Mouse (Mus musculus) kidney, postnatal 0 days (tissue): ENCODE measurements around the gene Tbc1d4. TPM values are rescaled to one million over a fixed set of nuclear protein-coding genes. Genes with fewer than 3 reads are reported as not detected.

Experiments used
- ATAC-seq: fragments of 200-750 bp; cut with Nextera tagmentation; replicated peaks from 2 replicates; pipeline ENCODE4 v1.8.0; 2017; ENCODE audit warnings: low read depth, moderate number of reproducible peaks, moderate TSS enrichment, moderate library complexity; ENCODE audit not compliant: low FRiP score
- DNase-seq: peaks from one replicate; pipeline ENCODE4 v3.0.0-alpha.2; 2016; ENCODE audit warnings: low spot score
- H3K27ac ChIP-seq: fragments of 300-500 bp; sonication (generic); 2 replicates; pipeline ENCODE4 v1.5.1; 2014; ENCODE audit warnings: mild to moderate bottlenecking
- H3K27me3 ChIP-seq: fragments of 300-500 bp; sonication (generic); 2 replicates; pipeline ENCODE4 v1.6.1; 2014; ENCODE audit warnings: low read length, mixed read lengths; ENCODE audit not compliant: insufficient read depth
- H3K36me3 ChIP-seq: fragments of 300-500 bp; sonication (generic); 2 replicates; pipeline ENCODE4 v1.6.1; 2014; ENCODE audit warnings: low read length, mixed read lengths; ENCODE audit not compliant: insufficient read depth
- H3K4me1 ChIP-seq: fragments of 300-500 bp; sonication (generic); replicated peaks from 2 replicates; pipeline ENCODE4 v1.6.1; 2014; ENCODE audit warnings: antibody characterized with exemption, low read length, mixed read lengths; ENCODE audit not compliant: insufficient read depth
- H3K4me2 ChIP-seq: fragments of 300-500 bp; sonication (generic); 2 replicates; pipeline ENCODE4 v1.6.1; 2014; ENCODE audit warnings: mild to moderate bottlenecking, low read length, moderate library complexity, mixed read lengths
- H3K4me3 ChIP-seq: fragments of 300-500 bp; sonication (generic); replicated peaks from 2 replicates; pipeline ENCODE4 v1.5.1; 2014; ENCODE audit warnings: low read depth, low read length
- H3K9ac ChIP-seq: fragments of 300-500 bp; sonication (generic); 2 replicates; pipeline ENCODE4 v1.6.1; 2014; ENCODE audit warnings: low read depth, low read length
- H3K9me3 ChIP-seq: fragments of 300-500 bp; sonication (generic); replicated peaks from 2 replicates; pipeline ENCODE4 v1.6.1; 2016; ENCODE audit warnings: low read length, inconsistent platforms, mixed read lengths
- CTCF ChIP-seq: IDR thresholded peaks from 2 replicates; pipeline ENCODE4 v1.5.1; 2016; ENCODE audit warnings: antibody characterized with exemption, low read depth, mild to moderate bottlenecking, moderate library complexity
- WGBS: fragments of 180-500 bp; shearing (Covaris S2); extraction: QIAGEN DNeasy Blood & Tissue Kit; methylation state at CpG from one replicate; pipeline ENCODE4 v1.1.7; 2014; 5-methylcytosine and 5-hydroxymethylcytosine counted together
- polyA plus RNA-seq: library from polyadenylated mRNA; unstranded; fragments of >200 nt; fragmentation: Nextera tagmentation; extraction: Ambion mirVana; gene quantifications from 2 replicates; pipeline ENCODE4 v1.2.1, GENCODE M21; 2015

Tbc1d4 gene
- polyA plus RNA-seq, 1 experiment from 2014 or later, result 15.9 TPM

DNA sequence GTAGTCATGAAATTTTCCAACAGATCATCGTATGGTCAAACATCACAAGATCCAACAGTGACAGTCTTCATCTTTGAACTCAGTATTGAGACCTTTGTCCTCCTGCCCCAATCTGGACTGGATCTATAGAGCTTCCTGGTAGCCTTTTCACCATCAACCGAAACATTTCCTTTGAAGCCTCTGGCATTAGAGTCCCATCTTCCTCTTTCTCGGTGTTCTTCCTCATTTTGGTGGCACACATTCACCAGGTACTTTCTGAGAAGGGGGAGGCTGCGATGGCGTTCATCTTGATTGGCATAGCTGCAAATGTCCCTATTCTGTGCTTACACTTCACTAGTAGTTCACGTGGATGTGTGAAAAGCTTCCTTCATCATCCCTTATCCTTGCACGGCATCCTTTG, 127.8 kb downstream of the Tbc1d4 start:
- 86% methylated on average over 7 of the region's 7 CpGs for WGBS
- no peak for TF ChIP-seq CTCF
- Histone ChIP-seq H3K4me1 (no peaks in the 10 kb centered on the region; the same call in 1 of the 2 replicates), H3K27me3 (no peaks in the 10 kb centered on the region), H3K4me3 (no peak overlapping the region), H3K36me3 (0 out of 2 replicates have a peak, but pooled peaks cover 3% of the 10 kb centered on the region), H3K27ac (no peak overlapping the region), H3K9me3 (no peaks in the 10 kb centered on the region), H3K4me2 (no peak overlapping the region), H3K9ac (no peak overlapping the region)
- ATAC-seq (no peak), DNase-seq (no peak)

DNA sequence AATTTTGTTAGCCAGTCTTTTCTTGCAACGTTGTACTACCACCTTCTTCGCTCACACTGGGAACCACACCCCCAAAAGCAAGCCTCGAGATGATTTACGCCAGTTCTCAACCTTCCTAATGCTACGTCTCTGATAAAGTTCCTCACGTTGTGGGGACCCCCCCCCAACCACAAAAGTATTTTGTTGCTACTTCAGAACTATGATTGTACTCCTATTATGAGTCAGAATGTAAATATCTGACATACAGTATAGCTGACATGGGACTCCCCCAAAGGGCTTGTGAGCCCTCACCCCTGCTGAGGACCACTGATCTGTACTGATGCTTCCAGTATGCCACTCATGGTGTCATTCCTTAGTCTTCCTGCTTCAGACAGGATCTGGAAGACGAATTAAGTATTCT, 128.4 kb downstream of the Tbc1d4 start:
- no peak for ATAC-seq
- no peak for DNase-seq
- 86% methylated on average over 7 of the region's 7 CpGs for WGBS

DNA sequence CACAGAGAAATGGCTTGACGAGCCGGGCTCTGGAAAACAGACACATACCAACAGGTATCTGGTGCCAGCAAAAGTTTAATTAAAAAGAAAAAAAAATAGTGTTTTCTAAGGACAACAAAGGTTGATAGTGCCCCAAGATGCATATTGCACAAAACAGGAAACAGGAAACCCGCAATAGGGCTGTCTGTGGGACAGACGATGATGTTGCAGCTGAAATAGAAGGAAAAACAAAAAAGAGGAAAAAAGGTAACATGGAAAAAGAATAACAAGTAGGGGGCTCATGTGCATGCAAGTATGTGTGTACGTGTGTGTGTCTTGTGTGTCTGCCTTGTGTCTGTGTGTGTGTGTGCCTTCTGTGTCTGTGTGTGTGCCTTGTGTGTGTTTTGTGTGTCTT, 131.2 kb downstream of the Tbc1d4 start:
- Histone ChIP-seq H3K27me3 (no peaks in the 10 kb centered on the region), H3K9me3 (no peaks in the 10 kb centered on the region), H3K36me3 (0 out of 2 replicates have a peak, but pooled peaks cover 3% of the 10 kb centered on the region), H3K4me3 (no peak overlapping the region), H3K27ac (peak overlapping the region; percentile 70; the same call in 1 of the 2 replicates), H3K4me2 (peak overlapping the region; percentile 1; the same call in 1 of the 2 replicates), H3K4me1 (no peaks in the 10 kb centered on the region; the same call in 1 of the 2 replicates), H3K9ac (no peak overlapping the region)
- WGBS, result 39% methylated on average over 5 of the region's 5 CpGs
- no peak for TF ChIP-seq CTCF
- ATAC-seq (no peak), DNase-seq (no peak)

More for the DNA sequence above, 128.4 kb downstream of the Tbc1d4 start:
- no peak overlapping the region for H3K4me3 ChIP-seq
- H3K4me2 ChIP-seq, result no peak overlapping the region
- 0 out of 2 replicates have a peak, but pooled peaks cover 3% of the 10 kb centered on the region for H3K36me3 ChIP-seq
- H3K9ac ChIP-seq, result no peak overlapping the region
- no peak for TF ChIP-seq CTCF
- H3K4me1 ChIP-seq, result no peaks in the 10 kb centered on the region; the same call in 1 of the 2 replicates
- no peak overlapping the region for H3K27ac ChIP-seq
- H3K9me3 ChIP-seq, result no peaks in the 10 kb centered on the region
- H3K27me3 ChIP-seq, result no peaks in the 10 kb centered on the region

DNA sequence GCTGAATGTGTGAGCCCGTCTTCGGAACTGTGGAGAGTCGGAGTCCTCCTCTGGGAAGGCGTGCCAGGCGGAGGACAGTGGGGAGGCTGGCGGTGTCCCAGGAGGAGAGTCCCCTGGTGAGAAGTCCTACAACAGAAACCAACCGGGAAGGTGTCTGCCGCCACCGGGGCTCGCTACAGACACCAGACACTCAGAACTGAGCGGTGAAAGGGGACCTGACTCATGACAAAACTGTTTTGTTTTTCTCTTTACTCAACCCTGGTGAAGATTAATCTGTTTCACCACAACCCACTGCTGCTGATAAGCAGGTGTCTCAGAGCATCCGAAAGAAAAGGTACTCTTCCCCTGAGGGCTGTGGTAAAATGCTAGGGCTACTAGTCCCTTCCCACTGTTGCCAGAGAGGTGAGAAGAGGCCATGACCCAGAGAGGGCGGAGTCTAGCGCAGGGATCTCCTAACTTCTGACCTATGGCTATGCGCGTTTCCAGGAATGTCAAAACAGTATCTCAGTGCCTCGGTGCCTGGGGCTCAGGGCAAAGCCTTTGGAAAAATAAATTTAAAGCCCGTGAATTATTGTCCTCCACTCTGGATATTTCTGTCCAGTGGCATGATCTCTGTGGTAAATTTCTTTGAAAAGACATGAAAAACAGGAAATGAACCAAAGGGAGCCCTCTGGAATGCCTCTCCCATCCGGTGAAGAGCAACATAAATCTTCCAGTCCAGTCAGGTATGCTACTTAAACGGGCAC, 131.7 kb downstream of the Tbc1d4 start:
- peak overlapping the region; percentile 70 for H3K27ac ChIP-seq
- H3K9ac ChIP-seq, result no peak overlapping the region
- H3K27me3 ChIP-seq, result no peaks in the 10 kb centered on the region
- H3K9me3 ChIP-seq, result no peaks in the 10 kb centered on the region
- no peaks in the 10 kb centered on the region; the same call in 1 of the 2 replicates for H3K4me1 ChIP-seq
- DNase-seq (peak; percentile 76), ATAC-seq (peak; percentile 61; the same call in 1 of the 2 replicates)
- 0 out of 2 replicates have a peak, but pooled peaks cover 3% of the 10 kb centered on the region for H3K36me3 ChIP-seq
- WGBS, result 42% methylated on average over 20 of the region's 20 CpGs
- no peak overlapping the region for H3K4me3 ChIP-seq
- no peak for TF ChIP-seq CTCF
- H3K4me2 ChIP-seq, result peak overlapping the region; percentile 1

DNA sequence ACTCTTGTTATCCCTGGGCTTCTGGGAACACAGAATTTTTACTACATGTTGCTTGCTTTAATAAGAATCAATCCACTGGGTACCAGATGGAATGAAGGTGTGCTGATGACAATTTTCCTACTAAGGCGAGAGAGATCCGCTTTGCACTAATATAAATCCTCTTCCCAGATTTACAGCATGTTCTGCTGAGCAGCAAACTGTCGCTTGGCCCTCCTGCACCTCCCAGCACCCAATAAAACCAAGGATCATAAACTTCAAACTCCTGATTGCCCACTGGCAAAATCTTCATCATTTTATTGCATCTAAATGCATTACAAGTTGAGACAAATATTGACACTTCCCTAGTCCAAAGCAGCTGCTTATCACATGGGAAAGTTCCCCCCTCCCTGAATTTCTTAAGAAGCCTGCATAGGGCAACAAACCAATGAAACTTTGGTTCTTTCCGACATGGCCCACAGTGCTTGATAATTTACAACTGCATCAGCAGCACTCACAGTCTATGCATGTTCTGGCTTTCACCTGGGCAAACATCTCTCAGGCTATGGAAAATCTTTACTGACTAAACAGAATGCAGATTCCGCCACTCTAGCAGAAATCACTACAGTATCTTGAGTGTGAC, 139.4 kb downstream of the Tbc1d4 start:
- H3K9ac ChIP-seq, result no peak overlapping the region
- DNase-seq, result no peak
- H3K9me3 ChIP-seq, result no peaks in the 10 kb centered on the region
- H3K27ac ChIP-seq, result no peak overlapping the region
- no peak for TF ChIP-seq CTCF
- H3K4me3 ChIP-seq, result no peak overlapping the region
- no peak overlapping the region for H3K4me2 ChIP-seq
- 0 out of 2 replicates have a peak, but pooled peaks cover 5% of the 10 kb centered on the region for H3K36me3 ChIP-seq
- H3K4me1 ChIP-seq, result no peaks in the 10 kb centered on the region
- no peaks in the 10 kb centered on the region for H3K27me3 ChIP-seq
- 45% methylated on average over 5 of the region's 5 CpGs for WGBS
- no peak for ATAC-seq

DNA sequence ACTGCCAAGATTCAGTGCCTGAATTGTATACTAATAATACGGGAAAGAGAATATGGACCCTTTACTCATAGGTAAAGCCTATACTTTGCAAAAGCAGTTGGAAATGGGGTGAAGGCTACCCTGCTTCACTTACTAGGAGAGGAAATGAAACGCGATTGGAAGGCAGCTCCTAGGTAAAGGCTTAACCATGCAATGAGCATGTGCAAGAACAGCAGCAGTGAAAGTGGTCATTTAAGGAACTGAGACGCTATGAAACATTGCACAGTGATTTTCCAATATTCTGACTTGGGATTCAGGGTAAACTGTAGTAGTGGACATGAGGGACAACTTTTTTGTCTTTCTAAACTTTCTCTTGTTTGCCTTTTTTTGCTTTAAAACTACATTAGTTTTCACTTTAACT, 140.8 kb downstream of the Tbc1d4 start:
- Histone ChIP-seq H3K4me1 (no peaks in the 10 kb centered on the region), H3K4me2 (no peak overlapping the region), H3K36me3 (0 out of 2 replicates have a peak, but pooled peaks cover 5% of the 10 kb centered on the region), H3K27me3 (no peaks in the 10 kb centered on the region), H3K9ac (no peak overlapping the region), H3K9me3 (no peaks in the 10 kb centered on the region), H3K4me3 (no peak overlapping the region), H3K27ac (no peak overlapping the region)
- no peak for TF ChIP-seq CTCF
- ATAC-seq, result no peak
- 89% methylated on average over 4 of the region's 4 CpGs for WGBS
- no peak for DNase-seq
